Mouse (Mus musculus) splenic B cell, adult 2 months (primary cell): ENCODE data around the gene 9230112D13Rik.

Experiments used
- DNase-seq: peaks from one replicate; pipeline ENCODE4 v3.0.0-alpha.2; 2011; ENCODE audit warnings: low read depth, low spot score
- H3K27me3 ChIP-seq: 2 replicates; pipeline ENCODE4 v1.6.1; 2012; ENCODE audit warnings: mild to moderate bottlenecking, low read length, moderate library complexity, mixed read lengths; ENCODE audit not compliant: control insufficient read depth, poor library complexity, insufficient read depth, severe bottlenecking
- H3K36me3 ChIP-seq: 2 replicates; pipeline ENCODE4 v1.6.1; 2012; ENCODE audit warnings: mild to moderate bottlenecking, low read length, moderate library complexity, mixed read lengths; ENCODE audit not compliant: control insufficient read depth, poor library complexity, insufficient read depth, severe bottlenecking

9230112D13Rik gene

GRCm38 (mm10) chr14:34515860-34516259, 6.7 kb downstream of the 9230112D13Rik start:
- no peaks in the 10 kb centered on the region for H3K36me3 ChIP-seq
- DNase-seq = no peak
- no peaks in the 10 kb centered on the region for H3K27me3 ChIP-seq

DNA sequence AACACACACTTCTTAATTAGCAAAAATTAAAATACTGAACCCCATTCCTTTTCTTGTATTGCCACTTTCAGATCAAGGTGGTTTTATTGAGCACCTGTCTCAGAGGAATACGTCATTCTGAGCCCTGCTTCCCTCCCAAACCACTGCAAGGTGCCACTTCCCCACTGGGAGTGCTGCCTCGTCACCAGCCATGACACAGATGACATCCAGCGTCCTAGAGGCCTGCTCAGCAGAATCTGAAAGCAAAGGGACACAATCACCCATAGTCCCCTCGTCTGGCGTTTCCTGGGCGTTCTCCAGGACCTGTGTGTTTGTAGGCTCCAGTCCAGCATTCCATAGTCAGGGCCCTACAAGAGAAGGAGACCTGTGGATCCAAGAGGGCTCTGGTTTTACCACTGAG, 8.5 kb downstream of the 9230112D13Rik start:
- Histone ChIP-seq H3K36me3 (no peaks in the 10 kb centered on the region), H3K27me3 (no peaks in the 10 kb centered on the region)
- no peak for DNase-seq

DNA sequence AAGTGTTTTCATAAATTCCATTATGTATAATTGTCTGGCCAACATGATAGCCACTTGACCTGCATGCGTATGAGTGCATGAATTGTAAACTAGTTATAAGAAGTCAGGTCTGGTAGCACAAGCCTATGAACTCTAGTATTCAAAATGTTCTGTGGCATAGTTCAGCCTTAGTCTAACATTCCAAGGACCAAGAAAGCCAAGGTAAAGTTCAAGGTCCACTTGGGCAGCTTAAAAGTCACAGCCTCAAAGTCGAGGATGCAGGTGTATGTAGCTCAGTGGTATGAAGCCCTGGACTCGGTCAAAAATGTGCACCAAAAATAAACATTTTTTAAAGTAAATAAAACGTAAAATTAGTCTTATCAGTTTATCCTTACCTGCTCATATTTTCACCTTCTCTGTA, 10.0 kb downstream of the 9230112D13Rik start:
- no peak for DNase-seq
- no peaks in the 10 kb centered on the region for H3K36me3 ChIP-seq
- no peaks in the 10 kb centered on the region for H3K27me3 ChIP-seq

DNA sequence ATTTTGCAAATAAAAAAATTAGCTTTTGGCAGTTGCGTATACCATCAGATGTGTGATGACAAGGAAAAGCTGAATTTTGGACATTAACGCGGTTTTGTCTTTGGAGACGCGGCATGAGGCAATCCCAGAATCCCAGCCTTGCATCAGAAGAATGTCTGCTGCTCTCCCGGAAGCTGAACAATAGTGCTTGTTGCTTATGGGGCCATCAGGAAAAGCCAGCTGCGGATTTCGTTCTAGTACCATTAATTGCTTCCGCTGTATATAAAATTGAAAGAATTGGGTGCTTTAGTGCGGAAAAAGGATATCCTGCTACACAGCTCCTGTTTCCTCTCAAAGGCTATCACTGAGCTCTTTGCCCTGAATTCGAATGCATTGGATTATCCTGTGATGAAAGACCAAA, 10.7 kb downstream of the 9230112D13Rik start:
- H3K27me3 ChIP-seq = no peaks in the 10 kb centered on the region
- no peaks in the 10 kb centered on the region for H3K36me3 ChIP-seq
- DNase-seq = no peak

DNA sequence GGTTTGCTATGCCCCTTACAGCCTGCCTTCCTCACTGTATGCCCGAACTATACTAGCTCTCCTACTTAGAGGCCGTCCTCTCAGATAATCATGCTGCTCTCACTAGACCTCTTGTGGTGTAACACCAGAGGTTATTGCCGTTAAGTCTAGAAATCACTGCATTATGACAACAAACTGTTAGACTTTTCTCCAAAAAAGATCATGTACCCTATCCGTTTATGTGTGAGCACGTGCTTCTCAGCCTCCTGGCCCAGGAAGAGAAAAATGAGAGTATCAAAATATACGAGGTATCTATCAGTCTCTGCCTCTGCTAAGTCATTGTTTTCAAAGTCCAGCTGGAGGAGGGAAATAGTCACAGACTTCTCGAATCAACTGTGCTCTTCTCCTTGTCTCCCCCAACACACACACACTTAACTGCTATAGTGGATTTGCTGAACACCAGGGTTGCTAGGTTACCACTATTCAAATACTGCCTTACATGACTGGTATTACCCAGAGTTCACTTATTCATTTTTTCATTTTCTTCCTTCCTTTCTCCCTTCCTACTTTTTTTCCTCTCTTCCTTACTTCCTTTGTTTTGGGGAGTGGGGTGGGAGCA, 13.7 kb downstream of the 9230112D13Rik start:
- H3K27me3 ChIP-seq = no peaks in the 10 kb centered on the region
- no peak for DNase-seq

GRCm38 (mm10) chr14:34508187-34508840, 14.3 kb downstream of the 9230112D13Rik start:
- no peaks in the 10 kb centered on the region for H3K27me3 ChIP-seq
- H3K36me3 ChIP-seq = no peaks in the 10 kb centered on the region
- DNase-seq = no peak

More for the DNA sequence above, 13.7 kb downstream of the 9230112D13Rik start:
- no peaks in the 10 kb centered on the region for H3K36me3 ChIP-seq

DNA sequence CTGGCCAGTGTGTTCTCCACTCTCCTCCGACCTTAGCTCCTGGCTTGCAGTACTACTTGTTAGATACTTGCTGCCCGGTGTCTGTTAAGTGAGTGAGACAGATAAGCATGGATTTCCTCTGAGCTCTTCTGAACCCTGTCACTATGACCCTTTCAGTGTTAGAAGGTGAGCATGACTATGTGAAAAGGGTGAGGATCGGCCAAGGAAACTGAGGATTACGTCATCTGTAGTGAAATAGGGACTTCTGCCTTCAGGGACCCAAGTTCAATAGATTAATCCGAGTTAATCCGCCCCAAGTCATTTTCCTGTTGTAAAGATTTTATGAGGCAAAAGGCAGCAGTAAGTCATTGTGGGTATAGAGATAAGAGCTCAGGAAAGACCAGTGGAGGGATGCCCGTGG, 17.3 kb downstream of the 9230112D13Rik start:
- DNase-seq = no peak
- Histone ChIP-seq H3K36me3 (no peaks in the 10 kb centered on the region), H3K27me3 (no peaks in the 10 kb centered on the region)

GRCm38 (mm10) chr14:34504377-34504776, 18.2 kb downstream of the 9230112D13Rik start:
- no peaks in the 10 kb centered on the region for H3K27me3 ChIP-seq
- no peak for DNase-seq
- no peaks in the 10 kb centered on the region for H3K36me3 ChIP-seq

DNA sequence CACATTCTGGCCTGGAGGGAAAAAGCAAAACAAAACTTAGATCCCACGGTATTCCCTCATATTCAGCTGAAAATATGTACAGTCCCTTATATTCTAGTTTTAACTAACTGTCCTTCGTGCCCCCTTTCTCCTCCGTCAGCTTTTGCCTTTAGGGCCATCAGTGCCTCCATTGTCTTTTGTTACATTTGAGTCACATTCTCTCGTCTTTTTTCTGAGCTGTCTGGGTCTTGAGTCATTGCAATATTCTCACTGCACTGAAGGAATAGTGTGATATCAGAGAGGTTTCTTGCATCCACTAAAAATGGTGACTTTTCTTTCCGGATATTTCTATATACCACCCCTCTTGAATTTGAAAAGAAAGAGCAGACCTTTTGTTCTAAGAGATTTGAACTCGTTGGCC, 18.8 kb downstream of the 9230112D13Rik start:
- no peaks in the 10 kb centered on the region for H3K27me3 ChIP-seq
- no peaks in the 10 kb centered on the region for H3K36me3 ChIP-seq
- DNase-seq = no peak

- Histone ChIP-seq H3K27me3 (no peaks in the 10 kb centered on the region), H3K36me3 (no peaks in the 10 kb centered on the region)
- no peak for DNase-seq
These were observed 19.3 kb downstream of the 9230112D13Rik start, which contains the start of gene Bmpr1a for GRCm38 (mm10) chr14:34503325-34503647. Gene Bmpr1a (minus strand): TSS chr14:34503341.

- Histone ChIP-seq H3K36me3 (no peaks in the 10 kb centered on the region), H3K27me3 (no peaks in the 10 kb centered on the region)
- DNase-seq = peak; percentile 40
These were observed 19.9 kb downstream of the 9230112D13Rik start for GRCm38 (mm10) chr14:34502475-34503324.

GRCm38 (mm10) chr14:34501804-34502474, 20.7 kb downstream of the 9230112D13Rik start:
- DNase-seq = peak; percentile 26
- H3K27me3 ChIP-seq = no peaks in the 10 kb centered on the region
- H3K36me3 ChIP-seq = no peaks in the 10 kb centered on the region

- DNase-seq = peak; percentile 24
- Histone ChIP-seq H3K36me3 (no peaks in the 10 kb centered on the region), H3K27me3 (no peaks in the 10 kb centered on the region)
These were observed 21.2 kb downstream of the 9230112D13Rik start for GRCm38 (mm10) chr14:34501447-34501803.

GRCm38 (mm10) chr14:34500309-34500708, 22.3 kb downstream of the 9230112D13Rik start:
- DNase-seq = no peak
- Histone ChIP-seq H3K36me3 (no peaks in the 10 kb centered on the region), H3K27me3 (no peaks in the 10 kb centered on the region)

DNA sequence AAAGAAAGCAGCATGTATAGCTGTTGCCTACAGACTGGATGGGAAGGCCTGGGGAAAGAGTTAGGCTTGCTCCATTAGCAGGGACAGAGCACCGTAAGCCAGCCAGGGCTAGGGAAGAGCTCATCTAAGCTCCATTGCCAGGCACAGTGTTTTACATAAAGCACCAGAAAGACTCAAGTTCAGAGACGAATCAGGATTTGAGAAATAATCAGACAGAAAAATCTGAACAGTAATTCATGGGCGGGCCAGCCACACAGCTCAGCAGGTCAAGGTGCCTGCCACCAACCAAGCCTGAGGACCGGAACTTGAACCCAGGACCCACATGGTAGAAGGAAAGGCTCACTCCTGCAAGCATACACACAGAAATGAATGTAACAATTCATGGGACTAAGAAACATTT, 22.9 kb downstream of the 9230112D13Rik start:
- no peaks in the 10 kb centered on the region for H3K27me3 ChIP-seq
- H3K36me3 ChIP-seq = no peaks in the 10 kb centered on the region
- DNase-seq = no peak
